Mouse (Mus musculus) liver, postnatal 0 days (tissue): ENCODE data around the gene Rmi2. TPM values are rescaled to one million over a fixed set of nuclear protein-coding genes. Genes with fewer than 3 reads are reported as not detected.

Experiments
- ATAC-seq: fragments of 200-750 bp; cut with Nextera tagmentation; 2 replicates; pipeline ENCODE4 v1.8.0; 2017; ENCODE audit warnings: mild to moderate bottlenecking, moderate library complexity
- DNase-seq: peaks from one replicate; pipeline ENCODE4 v3.0.0-alpha.2; 2016
- H3K27ac ChIP-seq: fragments of 300-500 bp; sonication (generic); 2 replicates; pipeline ENCODE4 v1.5.1; 2014; ENCODE audit warnings: antibody characterized with exemption, moderate library complexity, mild to moderate bottlenecking, low read depth
- H3K27me3 ChIP-seq: fragments of 300-500 bp; sonication (generic); 2 replicates; pipeline ENCODE4 v1.6.1; 2014; ENCODE audit warnings: low read length, control low read depth, mixed read lengths; ENCODE audit not compliant: insufficient read depth
- H3K36me3 ChIP-seq: fragments of 300-500 bp; sonication (generic); replicated peaks from 2 replicates; pipeline ENCODE4 v1.6.1; 2014; ENCODE audit warnings: mild to moderate bottlenecking, control low read depth, low read length, moderate library complexity, mixed read lengths; ENCODE audit not compliant: insufficient read depth
- H3K4me1 ChIP-seq: fragments of 300-500 bp; sonication (generic); 2 replicates; pipeline ENCODE4 v1.6.1; 2014; ENCODE audit warnings: antibody characterized with exemption, mild to moderate bottlenecking, control low read depth; ENCODE audit not compliant: insufficient read depth
- H3K4me2 ChIP-seq: fragments of 300-500 bp; sonication (generic); 2 replicates; pipeline ENCODE4 v1.6.1; 2014; ENCODE audit warnings: low read depth, mild to moderate bottlenecking, low read length, moderate library complexity, mixed read lengths
- H3K4me3 ChIP-seq: fragments of 300-500 bp; sonication (generic); 2 replicates; pipeline ENCODE4 v1.5.1; 2014; ENCODE audit warnings: low read depth, low read length
- H3K9ac ChIP-seq: fragments of 300-500 bp; sonication (generic); replicated peaks from 2 replicates; pipeline ENCODE4 v1.6.1; 2014; ENCODE audit warnings: mild to moderate bottlenecking, moderate library complexity
- H3K9me3 ChIP-seq: fragments of 300-500 bp; sonication (generic); 2 replicates; pipeline ENCODE4 v1.6.1; 2016; ENCODE audit warnings: mild to moderate bottlenecking, control low read depth, low read length, mixed read lengths
- CTCF ChIP-seq: sonication (generic); IDR thresholded peaks from 2 replicates; pipeline ENCODE4 v1.5.1; 2016; ENCODE audit warnings: antibody characterized with exemption, low read depth
- EP300 ChIP-seq: IDR thresholded peaks from 2 replicates; pipeline ENCODE4 v1.6.1; 2016; ENCODE audit warnings: antibody characterized with exemption, low read depth, mild to moderate bottlenecking
- WGBS: fragments of 180-500 bp; shearing (Covaris S2); extraction: QIAGEN DNeasy Blood & Tissue Kit; methylation state at CpG from one replicate; pipeline ENCODE4 v1.1.7; 2014; ENCODE audit not compliant: insufficient replicate concordance; 5-methylcytosine and 5-hydroxymethylcytosine counted together
- polyA plus RNA-seq: library from polyadenylated mRNA; unstranded; fragments of >200 nt; fragmentation: Nextera tagmentation; extraction: Ambion mirVana; gene quantifications from 2 replicates; pipeline ENCODE4 v1.2.1, GENCODE M21; 2015

Rmi2 gene
- 1.1 TPM in 2 replicates for polyA plus RNA-seq

- TF ChIP-seq CTCF = no peak
- Histone ChIP-seq H3K27me3 (no peaks in the 10 kb centered on the region), H3K27ac (peak within 1 kb of the TSS; percentile 77), H3K9ac (peak within 1 kb of the TSS; percentile 77), H3K4me3 (peak within 1 kb of the TSS; percentile 70), H3K9me3 (no peaks in the 10 kb centered on the region), H3K4me1 (peaks cover 28% of the 10 kb centered on the region), H3K4me2 (peak within 1 kb of the TSS; percentile 98), H3K36me3 (no peaks in the 10 kb centered on the region)
- ATAC-seq (peak; percentile 94), DNase-seq (peak; percentile 90)
- WGBS = 2% methylated on average over 51 of the region's 69 CpGs
Measured at GRCm38 (mm10) chr16:10834911-10835587, at the start of gene Rmi2. Gene Rmi2, plus strand, starts transcription at chr16:10835059.

- Histone ChIP-seq H3K4me1 (peaks cover 34% of the 10 kb centered on the region), H3K4me2 (peak within 1 kb of the TSS; percentile 84), H3K4me3 (peak within 1 kb of the TSS; percentile 96), H3K27ac (peak within 1 kb of the TSS; percentile 78), H3K9me3 (no peaks in the 10 kb centered on the region), H3K9ac (peak within 1 kb of the TSS; percentile 84), H3K36me3 (no peaks in the 10 kb centered on the region; the same call in 1 of the 2 replicates), H3K27me3 (peaks cover 8% of the 10 kb centered on the region; the same call in 1 of the 2 replicates)
- under 1% methylated on average over 59 of the region's 59 CpGs for WGBS
- TF ChIP-seq EP300 (no peak), CTCF (no peak)
- DNase-seq (peak; percentile 94), ATAC-seq (peak; percentile 83)
Measured at GRCm38 (mm10) chr16:10785371-10786231, 49.3 kb upstream of the Rmi2 start, which contains the start of gene Socs1. Gene Socs1, minus strand, starts transcription at chr16:10785536.

GRCm38 (mm10) chr16:10786288-10786687, 48.6 kb upstream of the Rmi2 start:
- WGBS = 1% methylated on average over 9 of the region's 9 CpGs
- Histone ChIP-seq H3K27me3 (peaks cover 8% of the 10 kb centered on the region; the same call in 1 of the 2 replicates), H3K27ac (peak overlapping the region; percentile 78), H3K4me2 (peak overlapping the region; percentile 84), H3K4me1 (peaks cover 34% of the 10 kb centered on the region), H3K36me3 (no peaks in the 10 kb centered on the region; the same call in 1 of the 2 replicates), H3K4me3 (peak overlapping the region; percentile 96), H3K9me3 (no peaks in the 10 kb centered on the region), H3K9ac (peak overlapping the region; percentile 84)
- DNase-seq (peak; percentile 87), ATAC-seq (peak; percentile 48)
- TF ChIP-seq EP300 = no peak
- TF ChIP-seq CTCF = peak; percentile 94

GRCm38 (mm10) chr16:10786782-10787547, 47.9 kb upstream of the Rmi2 start:
- TF ChIP-seq CTCF = no peak
- no peak for TF ChIP-seq EP300
- WGBS = 56% methylated on average over 4 of the region's 4 CpGs
- Histone ChIP-seq H3K9me3 (no peaks in the 10 kb centered on the region), H3K9ac (no peak overlapping the region), H3K4me1 (peaks cover 34% of the 10 kb centered on the region), H3K27ac (no peak overlapping the region), H3K36me3 (no peaks in the 10 kb centered on the region; the same call in 1 of the 2 replicates), H3K4me2 (no peak overlapping the region), H3K27me3 (peaks cover 8% of the 10 kb centered on the region; the same call in 1 of the 2 replicates), H3K4me3 (no peak overlapping the region)
- no peak for DNase-seq
- no peak for ATAC-seq

- WGBS = 74% methylated on average over 7 of the region's 7 CpGs
- H3K27ac ChIP-seq = no peak overlapping the region
- H3K9me3 ChIP-seq = no peaks in the 10 kb centered on the region
- peaks cover 8% of the 10 kb centered on the region; the same call in 1 of the 2 replicates for H3K27me3 ChIP-seq
- no peaks in the 10 kb centered on the region for H3K36me3 ChIP-seq
- TF ChIP-seq CTCF (no peak), EP300 (no peak)
- DNase-seq (no peak), ATAC-seq (no peak)
- H3K9ac ChIP-seq = no peak overlapping the region
- peaks cover 30% of the 10 kb centered on the region for H3K4me1 ChIP-seq
- H3K4me3 ChIP-seq = no peak overlapping the region
- no peak overlapping the region for H3K4me2 ChIP-seq
Measured at GRCm38 (mm10) chr16:10787548-10788058, 47.3 kb upstream of the Rmi2 start.
